Mouse (Mus musculus) frontal cortex, postnatal 36 days (tissue): ENCODE results near the gene Ugt1a8.
"Not testable (repeated sequence)": the region's sequence is repeated elsewhere in the genome, so short reads cannot be mapped to it uniquely, and the experiment has no call there.

Experiments
- DNase-seq, 2 experiments: peaks; one replicate each; pipeline ENCODE4 v3.0.0; 2022; ENCODE audit warnings: low spot score in 2 of 2

The Ugt1a8 gene

DNA sequence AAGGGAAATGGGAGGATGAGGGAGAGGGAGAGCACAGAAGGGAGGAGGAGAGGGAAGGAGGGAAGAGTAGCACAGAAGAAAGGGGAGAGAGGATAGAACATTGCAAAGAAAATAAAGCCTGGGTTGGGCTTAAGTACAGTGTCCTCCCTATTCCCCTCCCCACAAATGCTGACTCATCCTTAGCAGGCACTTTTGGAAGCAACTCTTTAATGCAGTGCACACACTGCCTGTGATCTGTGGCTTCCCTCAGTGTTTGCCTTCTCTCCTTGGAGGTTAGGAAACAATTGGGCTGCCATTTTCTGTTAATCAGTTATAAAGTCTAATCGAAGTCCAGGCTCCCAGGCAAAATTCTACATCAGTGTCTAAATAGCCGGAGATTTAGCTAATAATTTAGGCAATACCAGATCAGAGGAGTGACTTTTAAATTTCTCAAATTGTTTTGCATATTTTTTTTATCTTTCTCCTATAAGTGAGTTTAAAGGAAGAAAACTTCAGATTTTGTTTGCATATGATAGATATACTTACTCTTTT lies 21.5 kb downstream of the Ugt1a8 start:
- DNase-seq, result not testable (repeated sequence)

DNA sequence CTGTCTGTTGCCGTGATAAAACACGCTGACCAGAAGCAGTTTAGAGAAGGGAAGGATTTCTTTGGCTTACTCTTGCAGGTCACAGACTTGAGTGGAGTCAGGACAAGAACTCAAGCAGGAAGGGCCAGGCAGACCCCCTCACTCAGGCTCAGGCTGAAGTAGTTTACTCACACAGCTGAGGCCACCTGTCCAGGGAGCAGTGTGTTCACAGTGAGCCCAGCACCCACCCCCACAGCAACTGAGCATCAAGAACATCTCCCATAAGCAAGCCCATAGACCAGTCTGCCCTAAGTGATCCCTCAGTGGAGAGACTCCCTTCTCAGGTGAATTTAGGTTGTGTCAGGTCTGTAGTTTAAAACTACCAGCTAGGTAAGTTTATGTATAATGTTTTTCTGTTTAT lies 22.0 kb downstream of the Ugt1a8 start:
- not testable (repeated sequence) for DNase-seq

DNA sequence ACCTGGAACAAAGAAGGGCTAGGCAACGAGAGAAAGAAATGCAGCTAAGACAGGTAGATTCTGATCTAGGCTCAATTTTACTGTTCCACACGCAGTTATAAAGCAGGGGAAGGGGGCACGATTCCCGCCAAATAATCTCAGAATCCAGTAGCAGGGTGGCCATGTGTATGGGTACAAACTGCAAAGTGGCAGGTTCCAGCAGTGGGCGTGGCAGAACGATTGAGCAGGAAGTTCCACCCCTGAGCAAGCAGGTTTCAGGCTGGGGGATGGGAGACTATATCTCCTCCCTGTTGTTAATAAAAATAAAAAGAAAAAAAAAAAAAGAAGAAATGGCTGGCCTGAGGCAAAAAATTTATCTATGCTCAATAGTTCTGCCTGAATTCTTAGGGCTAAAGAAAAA lies 25.2 kb downstream of the Ugt1a8 start:
- not testable (repeated sequence) for DNase-seq

DNA sequence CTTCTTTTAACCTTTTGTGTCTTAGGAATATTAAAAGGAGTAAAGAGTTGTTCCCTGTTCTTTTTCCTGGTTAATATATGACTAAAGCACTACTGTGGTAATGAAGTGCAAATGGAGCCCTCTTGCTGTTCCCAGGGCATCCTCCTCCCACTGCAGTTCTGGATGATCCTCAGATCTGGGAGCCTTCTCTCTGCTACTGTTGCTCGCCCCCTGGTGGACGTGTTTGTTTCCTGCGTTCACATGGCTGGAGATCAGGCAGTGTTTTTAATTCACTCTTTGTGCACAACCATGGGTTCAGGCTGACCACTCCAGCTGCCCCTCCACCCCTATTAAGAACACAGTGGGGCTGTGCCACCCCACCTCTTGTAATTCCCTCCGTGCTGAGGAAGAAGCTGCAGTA lies 32.9 kb downstream of the Ugt1a8 start:
- DNase-seq, result not testable (repeated sequence)

DNA sequence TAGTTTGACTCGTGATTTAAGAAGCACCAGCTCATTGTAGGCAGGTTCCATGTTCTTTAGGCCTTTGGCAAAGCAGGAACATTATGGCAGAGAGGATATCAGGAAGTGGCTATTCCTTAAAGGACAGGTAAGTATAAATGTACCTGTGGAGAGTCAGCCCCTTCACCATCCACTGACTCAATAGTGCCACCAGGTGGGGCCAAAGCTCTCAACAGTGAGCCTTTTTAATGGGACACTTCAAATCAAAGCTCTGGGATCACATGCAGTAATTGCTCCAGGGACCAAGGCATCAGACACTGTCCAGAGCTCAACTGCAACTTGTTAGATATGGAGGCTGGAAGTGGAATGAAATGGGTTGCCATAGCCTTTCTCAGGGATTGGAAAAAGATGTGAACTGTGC lies 33.9 kb downstream of the Ugt1a8 start:
- not testable (repeated sequence) for DNase-seq

DNA sequence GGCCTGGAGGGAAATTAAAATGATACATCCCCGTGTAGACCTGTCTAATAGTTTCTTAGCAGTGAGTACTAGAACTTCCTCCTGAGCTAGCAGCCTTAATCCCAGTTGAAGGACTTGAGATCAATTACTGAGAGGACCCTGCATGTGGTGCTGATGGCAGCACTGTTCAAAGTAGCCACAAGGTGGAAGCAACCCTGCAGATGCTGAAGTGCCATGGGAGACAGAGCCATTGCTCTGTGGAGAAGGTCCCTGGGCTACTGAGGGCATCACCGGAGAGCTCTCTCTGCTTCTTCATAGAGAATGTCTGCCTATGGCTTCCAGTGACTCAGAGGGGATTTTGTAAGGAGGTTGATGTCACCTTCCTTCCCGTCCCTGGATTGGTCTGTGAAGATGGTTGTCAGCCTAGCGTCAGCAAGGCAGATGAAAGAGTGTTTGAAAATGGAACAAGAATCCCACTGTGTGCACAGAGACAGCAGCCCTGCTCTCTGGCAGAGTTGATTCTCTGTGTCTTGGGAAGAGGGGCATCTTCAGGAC lies 38.3 kb downstream of the Ugt1a8 start:
- not testable (repeated sequence) for DNase-seq

DNA sequence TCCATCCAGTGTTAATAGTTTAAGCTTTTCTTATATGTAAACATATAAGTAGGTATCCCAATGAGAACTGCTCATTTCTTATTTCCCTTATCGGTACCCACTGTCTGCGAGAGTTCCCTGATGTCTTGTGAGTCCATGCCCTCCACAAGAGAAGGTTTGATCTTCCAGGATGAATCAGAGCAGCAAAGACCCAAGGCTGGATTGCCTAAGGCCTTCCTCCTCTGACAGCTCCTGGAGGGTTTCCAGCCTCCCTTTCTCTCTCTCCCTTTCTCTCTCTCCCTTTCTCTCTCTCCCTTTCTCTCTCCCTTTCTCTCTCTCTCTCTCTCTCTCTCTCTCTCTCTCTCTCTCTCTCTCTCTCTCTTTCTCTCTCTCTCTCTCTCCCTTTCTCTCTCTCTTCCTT lies 41.5 kb downstream of the Ugt1a8 start:
- DNase-seq, result not testable (repeated sequence)

DNA sequence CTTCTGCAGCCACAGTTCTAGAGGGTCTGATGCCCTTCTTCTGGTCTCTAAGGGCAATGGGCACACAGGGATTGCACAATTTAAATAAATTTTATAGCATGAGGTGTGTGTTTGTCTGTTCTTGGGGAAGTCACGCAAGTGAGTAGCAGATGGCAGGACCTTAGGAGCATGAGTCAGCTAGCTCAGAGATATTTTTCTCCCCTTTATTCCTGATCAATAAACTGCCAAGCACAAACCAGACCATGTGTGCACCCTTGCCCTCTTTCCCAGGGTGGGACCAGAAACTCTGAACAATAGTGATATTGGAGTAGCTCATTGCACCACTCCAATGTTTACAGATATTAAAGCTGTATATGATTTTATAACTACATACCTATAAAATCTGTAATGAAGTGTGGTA lies 42.6 kb downstream of the Ugt1a8 start:
- not testable (repeated sequence) for DNase-seq

DNA sequence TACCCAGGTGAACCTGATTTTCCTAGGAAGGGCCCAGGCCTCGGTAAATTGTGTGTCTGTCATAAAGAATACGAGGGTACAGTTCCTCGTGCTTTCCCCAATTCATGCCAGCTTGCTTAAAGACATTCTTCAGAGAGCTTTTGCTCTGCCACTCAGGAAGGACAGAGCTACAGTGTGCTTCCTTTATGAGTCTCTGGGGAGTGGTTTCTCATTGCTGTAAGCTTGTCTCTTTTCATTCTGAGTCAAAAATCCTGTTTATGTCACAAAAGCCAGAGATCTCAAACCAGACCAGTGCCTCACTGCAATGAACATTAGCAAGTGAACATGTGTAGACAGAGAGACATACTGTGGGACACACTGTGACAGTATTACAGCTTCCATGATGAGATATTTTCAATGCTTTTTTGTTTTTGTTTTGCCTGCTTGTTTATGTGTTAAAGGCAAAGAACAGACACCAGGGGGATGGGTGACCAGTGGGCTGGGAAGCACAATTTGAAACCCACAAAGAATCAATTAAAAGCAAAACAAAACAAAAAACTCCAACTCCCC lies 46.4 kb downstream of the Ugt1a8 start:
- DNase-seq, result no peak

DNA sequence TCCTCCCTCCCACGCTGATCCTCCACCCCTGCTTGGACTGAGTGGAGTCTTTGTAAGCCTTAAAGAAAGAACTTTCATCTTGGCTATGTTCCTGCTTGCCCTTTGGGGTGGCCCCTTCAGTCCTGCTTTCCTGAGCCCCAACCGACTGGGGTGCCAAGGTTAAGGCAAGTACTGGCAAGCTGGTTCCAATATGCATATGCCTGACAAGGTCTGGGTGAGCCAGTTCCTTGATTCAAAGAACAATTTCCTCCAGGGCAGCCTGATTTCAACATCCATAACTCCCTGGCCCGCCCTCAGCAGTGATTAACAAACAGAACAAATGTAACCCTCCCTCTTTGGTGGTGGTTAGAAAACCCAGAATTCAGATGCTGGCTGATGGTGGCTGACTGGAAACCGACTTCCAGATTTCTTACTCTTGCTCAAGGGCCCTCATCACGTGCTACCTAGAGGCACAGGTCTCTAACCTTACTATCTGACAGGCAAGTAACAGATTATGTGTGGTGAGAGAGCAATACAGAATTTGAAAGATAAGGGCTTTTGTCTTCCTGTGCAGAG lies 46.9 kb downstream of the Ugt1a8 start, which contains the start of gene Ugt1a6a:
TSS of gene Ugt1a6a (plus strand) at position 353 of the 555 bp plus-strand sequence.
- not testable (repeated sequence) for DNase-seq

DNA sequence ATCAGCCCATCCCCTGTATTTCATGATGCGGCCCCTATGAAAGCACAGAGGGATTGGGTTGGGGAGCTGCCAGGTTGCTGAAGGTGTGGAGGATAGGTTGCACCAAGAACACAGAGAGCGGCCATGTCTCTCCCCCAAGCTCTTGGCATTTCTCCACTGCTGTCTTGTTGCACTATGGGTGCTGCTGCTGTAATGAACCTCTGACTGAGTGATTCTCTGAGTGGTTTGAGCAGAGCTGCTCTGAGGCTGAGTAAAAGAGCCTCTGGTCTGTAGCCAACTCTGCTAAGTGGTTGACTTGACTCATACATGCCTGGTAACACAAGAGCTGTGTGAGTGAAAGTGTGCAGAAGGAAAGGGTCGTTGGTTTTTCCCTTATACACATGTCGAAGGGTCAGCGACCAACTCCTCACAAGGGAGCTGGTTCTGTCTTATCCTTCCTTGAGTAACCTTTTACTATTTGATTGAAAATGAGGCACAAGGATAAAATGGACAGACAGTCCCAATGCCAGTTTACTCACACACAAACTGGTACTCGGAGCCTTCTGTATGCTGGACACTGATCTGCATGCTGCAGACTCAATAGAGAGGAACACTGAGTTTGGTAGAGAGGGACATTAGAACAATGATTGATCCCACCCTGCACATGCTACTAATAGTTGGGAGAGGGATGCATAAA lies 47.8 kb downstream of the Ugt1a8 start:
- not testable (repeated sequence) for DNase-seq

DNA sequence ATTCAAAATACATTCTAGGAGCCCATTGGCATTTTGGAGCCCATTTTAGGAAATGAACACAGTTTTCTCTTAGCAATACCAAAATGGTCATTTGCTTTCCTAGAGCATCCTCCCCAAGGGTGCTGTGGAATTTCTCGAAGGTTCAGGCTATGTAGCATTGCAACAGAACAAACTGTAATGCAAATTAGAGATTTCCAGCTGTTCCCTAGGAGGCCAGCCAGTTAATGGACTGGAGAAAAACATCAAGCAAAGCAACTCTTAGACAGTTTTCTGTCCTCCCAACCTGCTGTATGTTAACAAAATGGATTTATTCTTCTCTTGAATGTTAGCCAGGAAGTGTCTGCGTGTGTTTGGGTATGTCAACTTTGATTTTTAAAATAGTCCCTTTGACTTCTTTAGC lies 49.0 kb downstream of the Ugt1a8 start:
- DNase-seq, result no peak

DNA sequence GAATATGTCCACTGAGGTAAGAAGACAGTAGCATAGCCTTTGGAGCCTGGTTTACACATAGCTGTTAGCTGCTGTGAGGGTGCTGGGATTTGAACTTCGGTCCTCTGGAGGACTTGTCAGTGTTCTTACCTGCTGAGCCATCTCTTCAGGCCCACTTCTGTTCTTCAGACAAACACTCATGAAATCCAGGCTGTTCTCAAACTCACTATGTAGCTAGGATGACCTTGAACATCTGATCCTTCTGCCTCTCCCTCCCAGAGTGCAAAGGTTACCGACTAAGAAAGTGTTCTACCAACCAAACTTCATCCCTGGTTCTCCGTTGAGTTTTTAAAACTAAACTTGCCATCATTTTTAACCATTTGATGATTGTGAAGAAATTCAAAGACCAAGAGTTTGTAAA lies 49.7 kb downstream of the Ugt1a8 start:
- DNase-seq, result no peak

DNA sequence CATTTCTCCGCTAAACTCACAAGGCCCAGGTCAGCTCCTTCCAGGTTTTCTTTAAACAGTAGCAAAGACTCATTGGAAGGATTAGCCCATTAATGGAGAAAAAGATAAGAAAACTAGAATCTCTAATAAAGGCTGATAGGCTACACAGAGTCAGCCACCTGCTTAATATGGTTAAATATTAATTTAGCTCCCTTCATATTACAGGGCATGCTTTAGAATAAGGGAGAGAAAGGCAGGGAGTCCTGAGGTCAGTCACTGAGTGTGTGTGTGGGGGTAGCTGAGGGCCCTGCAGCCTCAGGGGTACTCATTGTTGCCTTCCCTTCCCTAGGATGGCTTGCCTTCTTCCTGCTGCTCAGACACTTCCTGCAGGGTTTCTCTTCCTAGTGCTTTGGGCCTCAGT lies 50.5 kb downstream of the Ugt1a8 start:
- DNase-seq, result no peak

DNA sequence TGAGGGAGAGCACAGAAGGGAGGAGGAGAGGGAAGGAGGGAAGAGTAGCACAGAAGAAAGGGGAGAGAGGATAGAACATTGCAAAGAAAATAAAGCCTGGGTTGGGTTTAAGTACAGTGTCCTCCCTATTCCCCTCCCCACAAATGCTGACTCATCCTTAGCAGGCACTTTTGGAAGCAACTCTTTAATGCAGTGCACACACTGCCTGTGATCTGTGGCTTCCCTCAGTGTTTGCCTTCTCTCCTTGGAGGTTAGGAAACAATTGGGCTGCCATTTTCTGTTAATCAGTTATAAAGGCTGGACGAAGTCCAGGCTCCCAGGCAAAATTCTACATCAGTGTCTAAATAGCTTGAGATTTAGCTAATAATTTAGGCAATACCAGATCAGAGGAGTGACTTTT lies 52.9 kb downstream of the Ugt1a8 start:
- not testable (repeated sequence) for DNase-seq

DNA sequence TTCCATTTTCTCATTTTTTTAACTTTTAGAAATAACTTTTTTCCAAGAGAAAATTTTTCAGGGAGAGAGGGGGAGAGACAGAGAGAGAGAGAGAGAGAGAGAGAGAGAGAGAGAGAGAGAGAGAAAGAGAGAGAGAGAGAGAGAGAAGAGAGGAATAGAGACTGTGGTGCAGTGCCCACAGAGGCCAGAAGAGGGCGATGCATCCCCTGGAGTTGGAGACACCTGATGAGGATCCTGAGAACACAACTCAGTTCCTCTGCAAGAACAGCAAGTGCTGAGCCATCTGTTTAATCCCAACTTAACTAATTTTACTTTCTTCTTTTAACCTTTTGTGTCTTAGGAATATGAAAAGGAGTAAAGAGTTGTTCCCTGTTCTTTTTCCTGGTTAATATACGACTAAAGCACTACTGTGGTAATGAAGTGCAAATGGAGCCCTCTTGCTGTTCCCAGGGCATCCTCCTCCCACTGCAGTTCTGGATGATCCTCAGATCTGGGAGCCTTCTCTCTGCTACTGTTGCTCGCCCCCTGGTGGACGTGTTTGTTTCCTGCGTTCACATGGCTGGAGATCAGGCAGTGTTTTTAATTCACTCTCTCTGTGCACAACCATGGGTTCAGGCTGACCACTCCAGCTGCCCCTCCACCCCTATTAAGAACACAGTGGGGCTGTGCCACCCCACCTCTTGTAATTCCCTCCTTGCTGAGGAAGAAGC lies 56.5 kb downstream of the Ugt1a8 start:
- peak in 1 of 2 experiments; percentile 11 for DNase-seq

DNA sequence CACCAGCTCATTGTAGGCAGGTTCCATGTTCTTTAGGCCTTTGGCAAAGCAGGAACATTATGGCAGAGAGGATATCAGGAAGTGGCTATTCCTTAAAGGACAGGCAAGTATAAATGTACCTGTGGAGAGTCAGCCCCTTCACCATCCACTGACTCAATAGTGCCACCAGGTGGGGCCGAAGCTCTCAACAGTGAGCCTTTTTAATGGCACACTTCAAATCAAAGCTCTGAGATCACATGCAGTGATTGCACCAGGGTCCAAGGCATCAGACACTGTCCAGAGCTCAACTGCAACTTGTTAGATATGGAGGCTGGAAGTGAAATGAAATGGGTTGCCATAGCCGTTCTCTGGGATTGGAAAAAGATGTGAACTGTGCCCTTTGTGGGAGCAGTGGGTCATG lies 57.7 kb downstream of the Ugt1a8 start:
- not testable (repeated sequence) for DNase-seq

DNA sequence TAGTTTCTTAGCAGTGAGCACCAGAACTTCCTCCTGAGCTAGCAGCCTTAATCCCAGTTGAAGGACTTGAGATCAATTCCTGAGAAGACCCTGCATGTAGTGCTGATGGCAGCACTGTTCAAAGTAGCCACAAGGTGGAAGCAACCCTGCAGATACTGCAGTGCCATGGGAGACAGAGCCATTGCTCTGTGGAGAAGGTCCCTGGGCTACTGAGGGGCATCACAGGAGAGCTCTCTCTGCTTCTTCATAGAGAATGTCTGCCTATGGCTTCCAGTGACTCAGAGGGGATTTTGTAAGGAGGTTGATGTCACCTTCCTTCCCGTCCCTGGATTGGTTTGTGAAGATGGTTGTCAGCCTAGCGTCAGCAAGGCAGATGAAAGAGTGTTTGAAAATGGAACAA lies 62.5 kb downstream of the Ugt1a8 start:
- DNase-seq, result not testable (repeated sequence)

DNA sequence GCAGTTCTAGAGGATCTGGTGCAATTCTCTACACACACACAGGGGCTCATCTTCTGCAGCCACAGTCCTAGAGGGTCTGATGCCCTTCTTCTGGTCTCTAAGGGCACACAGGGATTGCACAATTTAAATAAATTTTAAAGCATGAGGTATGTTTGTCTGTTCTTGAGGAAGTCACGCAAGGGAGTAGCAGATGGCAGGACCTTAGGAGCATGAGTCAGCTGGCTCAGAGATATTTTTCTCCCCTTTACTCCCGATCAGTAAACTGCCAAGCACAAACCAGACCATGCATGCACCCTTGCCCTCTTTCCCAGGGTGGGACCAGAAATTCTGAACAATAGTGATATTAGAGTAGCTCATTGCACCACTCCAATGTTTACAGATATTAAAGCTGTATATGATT lies 70.8 kb downstream of the Ugt1a8 start:
- DNase-seq, result no peak

DNA sequence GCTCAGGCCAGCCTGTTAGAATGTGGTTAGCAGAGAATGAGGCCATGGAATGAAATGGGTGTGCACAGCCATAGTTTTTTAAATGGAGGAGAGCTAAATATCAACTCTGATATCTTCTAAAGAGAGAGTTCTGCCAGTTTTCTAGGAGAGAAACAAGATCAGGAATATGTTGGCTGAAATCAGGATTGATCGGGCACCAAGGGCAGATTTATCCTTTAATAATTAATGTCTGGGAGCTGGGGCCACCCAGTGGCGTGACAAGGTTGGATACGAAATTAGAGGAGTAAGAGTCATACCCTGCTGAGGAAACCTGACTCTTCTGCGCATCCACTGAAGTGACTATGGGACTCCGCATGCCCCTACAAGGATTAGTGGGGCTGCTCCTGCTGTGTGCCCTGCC lies 78.1 kb downstream of the Ugt1a8 start, which contains the start of gene Ugt1a5:
TSS of gene Ugt1a5 (plus strand) at position 302 of the 400 bp plus-strand sequence.
- no peak for DNase-seq

DNA sequence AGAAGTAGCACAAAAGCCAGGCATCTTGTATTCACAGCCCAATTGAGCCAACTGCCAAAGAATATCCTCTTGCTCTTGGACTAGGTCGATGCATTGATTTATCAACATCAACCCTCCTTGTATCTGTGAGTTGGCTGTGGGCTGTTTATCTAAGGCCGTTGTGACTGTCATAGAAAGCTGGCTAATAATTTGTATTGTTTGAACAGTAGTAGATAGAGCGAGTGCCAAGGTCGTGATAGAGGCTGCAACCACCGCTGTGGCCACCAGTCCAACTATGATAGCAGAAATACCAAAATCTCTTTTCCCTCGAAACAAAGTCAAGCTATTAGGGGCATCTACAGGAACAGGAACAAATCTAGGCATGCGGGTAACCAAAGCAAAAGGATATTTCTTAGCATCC lies 84.6 kb downstream of the Ugt1a8 start:
- not testable (repeated sequence) for DNase-seq

DNA sequence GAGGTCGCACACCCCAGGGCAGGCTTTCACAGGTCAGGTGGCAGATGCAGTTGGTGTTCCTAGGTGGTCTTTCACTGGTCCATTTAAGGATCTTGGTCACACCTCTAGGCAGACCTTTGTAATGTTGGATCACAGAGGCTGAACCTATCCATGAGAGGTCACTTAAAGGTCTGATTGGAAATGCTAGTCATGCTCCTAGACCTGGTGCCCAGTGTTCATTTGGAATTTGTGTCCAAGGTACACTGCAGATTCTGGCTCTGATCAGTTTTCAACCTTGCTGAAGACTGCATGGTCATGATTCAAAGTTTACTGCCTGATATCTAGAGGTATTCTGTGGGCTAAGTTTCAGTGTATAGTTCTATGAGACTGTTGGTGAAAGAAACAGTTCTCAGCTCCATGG lies 92.0 kb downstream of the Ugt1a8 start:
- no peak for DNase-seq
